Mouse (Mus musculus) layer of hippocampus, postnatal 36 days (tissue): ENCODE results near the gene Alms1. TPM values are rescaled to one million over a fixed set of nuclear protein-coding genes. Genes with fewer than 3 reads are reported as not detected.
"Not testable (repeated sequence)": the region's sequence is repeated elsewhere in the genome, so short reads cannot be mapped to it uniquely, and the experiment has no call there.

ENCODE experiments used
- DNase-seq, 2 experiments: peaks; one replicate each; pipeline ENCODE4 v3.0.0; 2022
- total RNA-seq, 2 experiments: library from RNA; stranded (reverse); gene quantifications; 2 replicates each; pipeline ENCODE4 v1.2.3; 2021

Gene Alms1
- 1 to 10 TPM; 6.9 to 7.8 TPM for total RNA-seq

DNA sequence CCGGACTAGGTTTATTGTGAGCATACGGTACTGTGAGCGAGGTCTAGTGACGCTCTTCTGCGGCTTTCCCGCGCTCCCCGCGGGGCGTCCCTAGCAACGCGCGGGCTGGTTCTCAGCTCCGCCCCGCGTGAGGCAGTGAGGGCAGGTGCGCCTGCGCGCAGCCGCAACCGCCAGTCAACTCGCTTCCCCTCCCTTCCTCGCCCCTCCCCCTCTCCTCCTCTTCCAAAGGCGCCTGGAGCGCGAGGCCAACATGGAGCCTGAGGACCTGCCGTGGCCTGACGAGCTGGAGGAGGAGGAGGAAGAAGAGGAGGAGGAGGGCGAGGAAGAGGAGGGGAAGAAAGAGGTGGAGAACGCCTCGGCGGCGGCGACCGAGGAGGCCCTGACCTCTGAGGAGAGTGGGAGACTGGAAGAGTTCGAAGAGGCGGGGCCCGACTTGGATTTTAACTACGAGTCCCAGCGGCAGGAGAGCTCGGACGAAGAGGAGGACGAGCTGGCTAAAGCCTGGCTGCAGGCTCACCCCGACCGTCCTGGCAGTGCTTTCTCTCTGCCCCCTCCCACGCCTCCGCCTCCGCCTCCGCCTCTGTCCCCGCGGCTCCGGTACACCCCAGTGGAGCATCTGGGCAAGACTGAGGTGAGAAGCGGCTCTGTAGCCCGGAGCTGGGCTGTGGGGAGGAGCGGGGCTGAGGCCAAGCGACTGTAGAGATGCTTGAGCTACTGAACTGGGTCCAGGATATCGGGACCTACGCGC, at the start of gene Alms1:
Alms1 (plus strand) TSS at position 136 of the 748 bp plus-strand sequence.
- peak; percentile 89 to 92 for DNase-seq

DNA sequence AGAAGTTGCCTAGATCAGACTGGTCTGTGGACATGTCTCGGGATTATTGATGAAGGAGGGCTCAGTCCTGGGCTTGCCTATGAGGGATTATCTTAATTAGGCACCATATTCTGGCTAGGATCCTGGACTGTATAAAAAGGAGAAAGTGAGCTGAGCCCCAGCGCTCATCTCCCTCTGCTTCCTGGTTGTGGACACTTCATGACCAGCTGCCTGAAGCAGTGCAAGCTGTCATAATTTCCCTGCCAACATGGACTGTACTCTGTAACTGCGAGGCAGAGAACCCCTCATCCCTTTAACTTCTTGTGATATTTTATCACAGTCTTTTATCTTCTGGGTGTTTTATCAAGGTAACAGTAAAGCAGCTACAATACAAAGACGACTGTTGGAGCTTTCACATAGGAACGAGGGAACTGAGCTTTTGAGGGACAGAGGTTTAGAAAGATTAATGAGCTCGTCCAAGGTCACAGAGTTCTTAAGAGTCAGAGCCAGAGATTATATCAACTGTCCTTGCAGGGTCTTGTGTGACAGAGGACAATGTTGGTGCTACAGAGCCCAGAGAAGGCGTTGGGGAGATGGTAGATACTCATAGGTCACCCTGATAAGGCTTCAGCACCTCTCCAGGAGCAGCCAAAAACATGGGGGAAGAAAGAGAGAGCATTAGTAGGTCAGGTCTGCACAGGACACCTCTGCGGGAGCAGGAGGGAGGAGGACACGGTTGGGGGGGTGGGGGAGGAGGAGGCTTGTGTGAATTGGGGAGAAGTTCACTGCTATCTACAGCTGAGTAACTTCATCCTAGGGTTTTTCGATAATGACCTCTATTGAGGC, 43.8 kb upstream of the Alms1 start:
- DNase-seq, result no peak

DNA sequence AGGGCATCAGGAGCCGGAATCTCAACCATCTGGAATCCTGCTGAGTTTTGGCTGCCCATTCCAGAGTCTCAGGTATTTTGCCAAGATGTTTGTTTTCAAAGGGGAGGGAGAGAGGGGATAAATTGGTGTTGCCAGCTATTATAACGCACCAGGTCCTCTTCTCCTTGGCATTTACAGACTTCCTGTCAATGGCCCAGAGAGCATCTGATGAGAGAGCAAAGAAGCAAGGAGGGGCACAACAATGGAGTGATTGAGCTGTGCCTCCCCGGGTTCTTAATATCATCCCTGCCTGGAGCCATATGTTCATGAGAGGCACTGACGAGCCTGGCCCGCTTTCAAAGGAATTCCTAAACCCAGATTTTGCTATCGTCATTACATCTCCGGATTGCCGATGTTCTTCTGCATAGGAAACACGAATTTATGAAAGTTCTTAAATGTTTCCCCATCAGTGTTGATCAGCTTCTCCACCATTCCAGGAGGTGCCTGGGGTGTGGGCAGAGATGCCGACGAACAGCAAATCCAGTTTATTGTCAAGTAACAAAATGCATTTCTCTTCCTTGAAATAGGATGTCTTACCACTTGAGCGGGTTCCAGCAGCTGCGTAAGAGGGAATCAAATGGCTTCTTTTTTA, 43.0 kb upstream of the Alms1 start:
- peak; percentile 38 to 47 for DNase-seq

DNA sequence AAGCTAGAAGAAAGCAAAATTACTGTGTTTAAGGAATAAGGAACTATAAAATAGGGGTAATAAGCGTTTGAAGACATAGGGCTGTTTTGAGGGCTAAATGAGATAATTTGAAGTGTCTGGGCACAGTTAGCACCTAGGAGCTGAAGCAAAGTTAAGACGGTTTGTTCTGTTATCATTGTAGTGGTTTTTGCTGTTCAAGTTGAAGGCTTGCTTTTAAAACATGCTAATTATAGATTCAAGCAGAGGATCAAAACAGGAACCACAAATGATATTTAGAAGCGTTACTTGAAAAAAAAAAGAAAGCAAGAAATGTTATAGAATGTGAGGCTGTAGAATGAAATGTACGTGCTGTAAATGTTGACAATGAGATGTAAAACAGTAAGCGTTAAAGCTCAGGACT, 39.7 kb upstream of the Alms1 start:
- no peak for DNase-seq

DNA sequence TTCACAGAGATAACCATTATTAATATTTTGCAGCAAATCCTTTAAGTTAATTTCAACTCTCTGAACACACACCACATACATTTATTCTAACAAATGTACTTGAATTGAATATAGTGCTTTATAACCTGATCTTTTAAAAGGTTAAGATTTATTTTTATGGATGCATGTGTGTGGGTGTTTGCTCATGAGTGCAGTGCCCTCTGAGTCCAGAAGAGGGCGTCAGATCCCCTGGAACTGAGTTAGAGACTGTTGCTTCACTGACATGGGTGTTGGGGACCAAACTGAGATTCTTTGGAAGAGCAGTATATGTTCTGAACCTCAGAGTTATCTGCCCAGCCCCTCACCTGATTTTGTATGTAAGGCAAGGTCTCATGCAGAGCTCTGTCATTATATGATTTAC, 25.0 kb upstream of the Alms1 start:
- no peak for DNase-seq

DNA sequence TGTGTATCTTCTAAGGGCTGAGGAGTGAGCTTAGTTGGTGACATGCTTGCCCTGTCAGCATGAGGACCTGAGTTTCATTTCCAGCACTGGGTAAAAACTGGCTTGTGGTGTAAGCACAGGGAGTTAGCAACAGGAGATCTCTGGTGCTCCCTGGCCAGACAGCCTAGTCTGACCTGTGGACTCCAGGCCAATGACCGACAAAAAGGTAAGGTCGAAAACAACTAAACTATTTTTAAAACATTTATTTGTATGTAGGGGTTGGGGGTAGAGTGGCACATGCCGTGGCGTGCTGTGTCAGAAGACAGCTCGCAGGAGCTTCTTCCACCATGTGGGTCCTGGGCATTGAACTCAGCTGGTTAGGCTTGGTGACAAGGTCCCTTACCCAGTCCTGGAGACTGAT, 14.5 kb upstream of the Alms1 start:
- DNase-seq, result no peak

DNA sequence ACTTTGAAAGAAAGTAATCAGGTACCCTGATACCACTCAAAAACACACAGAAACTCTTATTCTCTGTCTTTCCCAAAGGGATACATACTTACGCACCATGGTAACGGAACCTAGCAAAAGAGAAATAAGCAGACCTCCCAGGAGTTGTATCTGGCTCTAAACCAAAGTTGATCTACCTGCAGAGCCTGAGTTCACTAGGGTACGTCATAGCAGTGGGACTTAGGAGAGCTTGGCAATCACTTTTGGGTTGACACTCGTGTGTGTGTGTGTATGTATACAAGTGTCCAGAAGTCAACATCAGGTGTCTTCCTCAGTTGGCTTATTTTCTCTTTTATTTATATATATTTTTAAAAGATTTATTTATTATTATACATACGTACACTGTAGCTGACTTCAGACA, 5.6 kb upstream of the Alms1 start:
- DNase-seq, result no peak

DNA sequence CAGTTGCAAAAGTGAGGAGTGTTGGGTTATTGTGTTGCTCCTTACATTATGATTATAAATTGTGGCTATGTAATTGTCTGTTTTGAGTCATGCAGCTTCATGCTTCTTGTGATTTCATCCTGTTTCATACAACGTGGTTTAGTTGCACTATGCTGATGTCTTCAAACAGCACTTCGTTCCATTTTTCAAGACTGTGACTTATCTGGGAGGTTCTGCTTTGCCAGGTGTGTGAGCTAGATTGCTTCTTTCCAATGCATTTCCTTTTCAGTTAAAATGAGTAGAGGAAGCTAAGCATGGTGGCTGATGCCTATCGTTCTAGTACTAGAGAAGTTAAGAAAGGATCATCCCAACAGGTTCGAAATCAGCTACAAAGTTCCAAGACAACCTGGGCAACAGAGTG, 2.7 kb upstream of the Alms1 start:
- no peak for DNase-seq

DNA sequence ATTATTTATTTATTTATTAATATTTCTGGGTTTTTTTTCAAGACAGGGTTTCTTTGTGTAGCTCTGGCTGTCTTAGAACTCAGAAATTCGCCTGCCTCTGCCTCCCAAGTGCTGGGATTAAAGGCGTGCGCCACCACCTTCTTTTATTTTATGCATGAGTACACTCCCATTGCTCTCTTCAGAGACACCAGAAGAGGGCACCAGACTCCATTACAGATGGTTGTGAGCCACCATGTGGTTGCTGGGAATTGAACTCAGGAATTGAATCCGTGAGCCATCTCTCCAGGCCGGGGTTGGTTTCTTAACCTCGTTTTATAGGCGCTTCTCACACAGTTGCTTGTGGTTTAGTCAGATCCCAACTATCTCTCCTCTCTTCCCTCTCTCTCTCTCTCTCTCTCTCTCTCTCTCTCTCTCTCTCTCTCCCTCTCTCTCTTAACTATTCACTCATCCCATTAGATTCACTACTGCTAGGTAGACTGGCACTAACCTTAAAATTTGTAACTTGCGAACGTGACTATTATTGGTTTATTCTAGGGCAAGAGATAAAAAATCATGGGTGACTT, 445 bp upstream of the Alms1 start:
- DNase-seq, result no peak

DNA sequence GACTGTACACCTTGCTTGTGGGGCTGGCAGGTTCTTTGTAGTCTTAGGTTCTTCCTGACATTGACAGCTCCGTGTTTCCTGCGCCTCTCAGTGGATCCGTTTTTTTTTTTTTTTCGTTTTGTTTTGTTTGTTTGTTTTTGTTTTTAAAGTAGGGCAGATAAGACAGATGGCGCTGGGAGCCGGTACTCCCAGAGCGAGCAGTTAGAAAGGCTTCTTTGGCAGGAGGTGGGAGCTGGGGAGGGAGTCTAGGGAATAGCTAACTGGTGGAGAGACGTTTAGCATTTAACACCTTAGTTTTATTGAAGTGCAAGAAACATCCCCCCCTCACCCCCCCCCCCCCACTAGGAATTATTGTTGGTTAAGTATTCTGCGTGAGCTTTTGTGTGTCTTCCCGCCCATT, 833 bp downstream of the Alms1 start:
- DNase-seq, result no peak

DNA sequence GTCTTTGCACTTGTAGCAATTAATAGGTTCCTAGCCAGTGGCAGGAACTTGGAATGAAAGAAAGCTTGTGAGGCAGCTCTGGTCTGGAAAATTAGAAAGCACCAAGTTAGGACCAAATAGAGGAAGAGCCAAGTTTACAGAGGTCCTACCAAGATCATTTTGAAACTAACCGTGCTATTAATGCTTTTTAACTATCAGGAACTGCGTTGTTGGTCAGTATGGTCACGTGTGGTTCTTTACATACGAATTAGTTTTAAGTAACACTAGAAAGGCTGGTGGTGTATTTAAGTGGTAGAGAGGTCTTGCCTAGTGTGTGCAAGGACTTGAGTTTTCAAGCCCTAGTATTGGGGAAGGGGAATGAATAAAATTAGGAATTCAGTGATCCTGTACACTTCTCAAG, 1.2 kb downstream of the Alms1 start:
- DNase-seq, result no peak

DNA sequence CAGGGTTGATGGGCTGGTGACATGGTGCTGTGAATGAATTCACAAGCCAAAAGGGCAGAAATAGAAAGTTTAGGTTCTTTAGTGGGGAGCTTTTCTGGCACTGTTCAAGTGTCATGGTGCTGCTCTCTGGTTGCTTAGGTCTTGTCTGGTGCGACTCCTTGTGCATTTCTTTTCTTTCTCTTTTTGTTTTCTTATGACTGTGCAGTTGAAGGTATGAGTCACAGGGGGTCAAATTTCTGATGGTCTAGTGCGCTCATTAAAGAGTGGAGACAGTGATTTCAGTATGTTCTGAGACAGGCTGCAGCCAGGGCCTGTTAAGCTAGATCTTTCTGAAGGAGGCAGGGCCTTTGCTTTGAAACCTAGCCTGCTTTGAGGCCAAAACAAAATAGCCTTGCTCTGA, 2.8 kb downstream of the Alms1 start:
- DNase-seq, result no peak

DNA sequence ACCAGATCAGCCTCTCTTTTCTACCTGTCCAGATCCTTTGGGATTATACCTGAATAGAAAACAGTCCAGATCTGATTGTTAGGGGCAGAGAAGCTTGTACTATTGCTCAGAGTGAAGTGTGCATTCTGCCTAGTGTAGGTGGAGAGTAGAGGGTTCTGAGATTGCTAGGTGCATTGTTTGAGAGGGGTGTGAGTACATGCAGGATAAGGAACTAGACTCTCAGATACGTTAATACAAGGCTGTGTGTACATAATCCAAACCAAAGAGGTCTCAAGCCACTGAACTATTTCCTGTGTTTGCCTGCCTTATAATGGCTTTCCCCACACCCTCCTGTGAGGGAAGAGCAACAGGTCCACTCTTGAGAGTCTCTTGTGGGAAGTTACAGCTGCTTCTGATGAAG, 12.0 kb downstream of the Alms1 start:
- DNase-seq, result no peak

DNA sequence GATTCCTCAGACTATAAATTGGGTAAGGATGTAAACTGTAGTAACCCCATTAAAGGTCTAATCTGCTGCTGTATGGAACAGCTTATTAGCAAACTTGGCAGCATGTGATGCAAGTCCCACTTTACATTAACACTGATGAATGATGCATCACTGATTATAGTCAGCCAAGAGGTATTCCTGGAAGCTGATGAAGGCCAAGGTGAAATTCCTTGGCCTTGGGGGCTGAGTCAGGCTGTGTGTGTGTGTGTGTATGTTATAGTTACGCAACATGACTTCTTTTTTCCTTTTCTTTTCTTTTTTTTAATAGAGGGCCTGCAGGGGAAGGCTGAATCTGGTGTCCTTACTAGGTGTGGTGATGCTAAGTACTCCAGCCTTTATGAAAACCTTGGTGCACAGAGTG, 23.2 kb downstream of the Alms1 start:
- DNase-seq, result no peak

DNA sequence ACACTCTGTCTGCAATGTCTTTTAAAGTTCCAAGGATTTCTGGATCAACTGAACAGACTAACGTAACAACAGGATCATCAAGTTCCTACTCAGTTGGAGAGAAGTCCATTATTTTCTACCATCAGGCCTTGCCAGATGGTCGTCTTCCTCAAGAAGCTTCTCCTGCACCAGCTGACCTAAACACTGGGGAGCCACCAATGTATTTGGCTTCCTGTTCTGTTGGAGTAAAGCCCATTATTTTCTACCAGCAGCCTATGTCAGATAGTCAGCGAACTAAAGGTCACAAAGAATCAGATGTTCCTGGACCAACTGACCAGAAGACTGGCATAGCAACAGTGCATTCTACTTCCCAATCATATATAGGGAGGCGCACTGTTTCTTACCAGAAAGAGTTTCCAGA, 33.5 kb downstream of the Alms1 start:
- no peak for DNase-seq

DNA sequence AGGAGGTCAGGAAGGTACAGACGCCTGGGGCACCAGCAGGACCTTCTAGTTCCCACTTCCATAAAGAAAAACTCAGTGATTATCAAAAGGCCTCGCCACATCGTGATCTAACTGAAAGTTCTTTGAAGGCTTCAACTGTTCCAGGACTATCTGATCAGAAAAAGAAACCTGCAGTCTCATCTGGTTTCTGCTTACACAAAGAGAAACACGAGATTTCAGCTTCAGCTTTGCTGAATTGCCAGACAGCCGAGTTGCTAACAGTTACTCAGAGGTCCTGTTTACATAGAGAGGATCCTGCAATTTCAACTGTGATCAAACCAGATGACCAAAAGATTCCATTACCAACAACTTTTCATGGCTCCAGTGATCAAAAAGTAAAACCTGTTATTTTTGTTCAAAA, 34.3 kb downstream of the Alms1 start:
- no peak for DNase-seq

DNA sequence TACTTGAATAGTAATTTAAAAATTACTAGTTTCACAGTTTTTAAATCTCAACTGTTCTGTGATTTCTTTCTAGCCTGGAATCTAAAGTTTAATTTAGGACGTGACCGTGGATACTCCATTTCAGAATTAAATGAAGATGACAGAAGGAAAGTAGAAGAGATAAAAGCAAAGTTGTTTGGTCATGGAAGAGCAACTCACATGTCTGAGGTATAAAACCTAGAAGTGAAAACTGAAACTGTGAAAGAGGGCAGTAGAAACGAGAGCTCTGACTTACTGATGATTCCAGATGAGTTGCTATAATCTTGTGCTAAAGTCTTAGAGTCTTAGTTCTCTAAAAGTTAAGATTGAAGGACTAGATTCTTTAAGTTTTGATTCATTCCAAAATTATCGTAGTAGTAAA, 37.2 kb downstream of the Alms1 start:
- DNase-seq, result no peak

DNA sequence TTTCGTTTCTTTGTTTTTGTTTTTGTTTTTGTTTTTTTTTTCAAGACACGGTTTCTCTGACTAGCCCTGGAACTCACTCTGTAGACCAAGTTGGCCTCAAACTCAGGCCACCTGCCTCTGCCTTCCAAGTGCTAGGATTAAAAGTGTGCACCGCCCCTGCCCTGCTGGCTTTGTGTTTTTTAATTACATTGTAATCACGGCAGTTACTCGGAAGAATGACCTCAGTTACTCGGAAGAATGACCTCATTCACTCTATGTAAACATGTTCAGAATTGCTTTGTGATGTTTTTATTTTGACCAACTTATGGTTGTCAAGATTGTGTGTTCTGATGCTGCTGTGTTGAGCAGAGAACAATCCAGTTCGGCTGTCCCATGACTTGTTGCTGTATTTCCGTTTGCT, 45.8 kb downstream of the Alms1 start:
- DNase-seq, result no peak

DNA sequence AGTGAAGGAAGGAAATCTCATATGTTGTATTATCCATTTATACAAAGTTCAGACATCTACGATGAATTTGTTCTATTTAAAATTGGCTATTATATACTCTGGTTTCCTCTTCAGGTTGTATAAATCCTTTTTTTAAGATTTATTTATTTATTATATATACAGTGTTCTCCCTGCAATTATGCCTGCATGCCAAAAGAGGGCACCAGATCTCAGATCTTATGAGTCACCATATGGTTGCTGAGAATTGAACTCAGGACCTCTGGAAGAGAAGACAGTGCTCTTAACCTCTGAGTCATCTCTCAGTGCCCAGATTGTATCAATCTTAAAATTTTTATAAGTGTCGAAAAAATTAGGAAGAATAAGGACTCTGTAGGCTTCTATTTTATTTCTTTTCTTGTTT, 65.9 kb downstream of the Alms1 start:
- no peak for DNase-seq

DNA sequence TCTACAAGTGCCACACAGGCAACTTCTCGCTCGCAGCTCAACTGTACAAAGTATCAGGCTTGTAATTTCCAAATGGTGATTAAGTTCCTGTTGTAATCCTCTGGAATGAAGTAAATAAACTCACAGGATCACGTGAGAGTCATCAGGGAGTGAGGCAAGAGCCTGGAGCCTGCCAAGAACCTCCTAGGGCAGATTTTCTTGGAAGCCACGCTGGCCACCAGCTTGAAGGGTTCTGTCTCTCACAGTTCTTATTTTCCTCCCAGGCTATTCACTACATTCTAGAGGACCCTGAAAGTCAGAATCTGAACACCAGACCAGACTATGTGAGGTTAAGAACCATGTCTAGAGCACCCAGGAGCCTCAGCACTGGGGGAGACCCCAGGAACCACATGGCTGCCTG, 114.6 kb downstream of the Alms1 start:
- DNase-seq, result not testable (repeated sequence)

DNA sequence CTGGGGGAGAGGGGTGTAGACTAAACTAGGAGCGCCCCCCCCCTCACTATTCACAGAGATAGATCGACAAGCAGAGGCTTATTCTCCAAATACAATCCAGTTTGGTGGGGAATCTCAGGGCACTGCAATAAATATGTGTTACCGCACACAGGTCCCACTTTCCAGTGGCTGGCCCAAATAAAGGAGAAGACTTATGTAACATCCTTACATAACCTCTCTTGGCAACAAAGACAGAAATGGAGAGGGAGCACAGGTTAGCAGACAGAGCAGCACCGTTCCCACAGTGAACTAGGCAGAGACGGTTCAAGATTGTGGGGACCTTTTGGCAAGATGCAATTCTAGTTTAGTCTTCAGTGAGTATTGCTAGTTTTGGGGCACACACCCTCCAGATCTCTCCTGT, 121.9 kb downstream of the Alms1 start:
- not testable (repeated sequence) for DNase-seq

DNA sequence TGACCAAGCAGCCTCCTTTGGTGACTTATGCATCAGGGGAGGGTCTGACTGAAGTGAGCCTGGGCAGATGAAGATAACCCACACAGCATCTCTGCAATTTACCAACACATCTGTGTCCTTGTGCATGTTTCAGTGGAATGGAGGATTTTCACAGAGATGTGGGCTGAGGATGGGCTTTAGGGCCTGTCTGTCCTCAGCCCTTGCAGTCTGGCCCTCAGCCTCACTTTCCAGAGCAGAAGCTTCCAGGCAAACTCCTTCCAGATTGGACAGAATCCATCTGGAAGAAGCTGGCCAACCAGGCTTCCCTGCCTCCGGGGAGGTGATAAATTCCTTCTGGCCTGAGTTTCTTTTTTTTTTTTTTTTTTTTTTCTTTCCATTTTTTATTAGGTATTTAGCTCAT, 122.3 kb downstream of the Alms1 start:
- DNase-seq, result not testable (repeated sequence)

DNA sequence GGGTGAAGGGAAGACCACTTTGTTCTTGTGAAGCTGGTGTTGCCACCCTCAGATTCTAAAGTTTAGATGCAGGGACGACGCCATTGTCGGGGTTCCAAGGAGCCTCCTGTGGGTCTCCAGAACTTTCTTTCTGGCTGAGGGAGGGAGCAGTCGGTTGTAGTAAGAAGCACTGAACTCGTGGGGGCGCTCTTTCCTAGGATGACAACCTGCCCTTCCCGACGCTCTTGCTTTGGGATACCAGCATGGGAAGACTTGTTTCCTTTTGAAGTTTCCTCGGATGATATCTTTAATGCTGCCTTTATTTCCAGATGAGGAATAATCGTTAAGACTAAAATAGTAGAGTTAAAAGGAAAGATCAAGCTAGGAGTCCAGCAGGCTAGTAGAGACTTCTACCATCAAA, 125.8 kb downstream of the Alms1 start, which contains the start of gene Nat8f7:
Nat8f7 (minus strand) TSS at position 101 of the 400 bp plus-strand sequence.
- not testable (repeated sequence) for DNase-seq
